Mouse (Mus musculus) MEL (cell line): ENCODE data around the gene Csf2. TPM values are rescaled to one million over a fixed set of nuclear protein-coding genes. Genes with fewer than 3 reads are reported as not detected.

Experiments used
- DNase-seq: peaks from one replicate; pipeline ENCODE4 v3.0.0; 2011; ENCODE audit warnings: low read depth, low spot score
- H3K27ac ChIP-seq: 2 replicates; pipeline ENCODE4 v1.5.1; 2012; ENCODE audit warnings: low read depth, mild to moderate bottlenecking, control low read depth, low read length, moderate library complexity; ENCODE audit not compliant: control insufficient read depth
- H3K27me3 ChIP-seq, 2 experiments: fragments of 150-350 bp in 1 of 2; sonication (generic) in 1 of 2; 2 replicates each; pipeline ENCODE4 v1.6.1; 2012; ENCODE audit warnings: low read length in 2 of 2, mild to moderate bottlenecking in 2 of 2, improper control_type of control experiment in 1 of 2, moderate library complexity in 1 of 2; ENCODE audit not compliant: insufficient read depth in 2 of 2, control insufficient read depth in 1 of 2
- H3K36me3 ChIP-seq, 2 experiments: 2 replicates each; pipeline ENCODE4 v1.6.1; 2012 to 2014; ENCODE audit warnings: low read length in 2 of 2, improper control_type of control experiment in 1 of 2, inconsistent platforms in 1 of 2, mild to moderate bottlenecking in 1 of 2; ENCODE audit not compliant: insufficient read depth in 2 of 2, control insufficient read depth in 1 of 2
- H3K4me1 ChIP-seq, 2 experiments: fragments of 150-350 bp in 1 of 2; sonication (generic) in 1 of 2; 2 replicates each; pipeline ENCODE4 v1.6.1; 2012; ENCODE audit warnings: low read length in 2 of 2, improper control_type of control experiment in 1 of 2, mild to moderate bottlenecking in 1 of 2; ENCODE audit not compliant: insufficient read depth in 2 of 2, control insufficient read depth in 1 of 2
- H3K4me3 ChIP-seq, 2 experiments: fragments of 150-350 bp in 1 of 2; sonication (generic) in 1 of 2; 2 replicates each; pipeline ENCODE4 v1.5.1; 2012; ENCODE audit warnings: low read depth in 2 of 2, low read length in 2 of 2, mild to moderate bottlenecking in 2 of 2, moderate library complexity in 2 of 2, control low read depth in 1 of 2, improper control_type of control experiment in 1 of 2; ENCODE audit not compliant: control insufficient read depth in 1 of 2, insufficient read depth in 1 of 2
- H3K79me2 ChIP-seq: 2 replicates; pipeline ENCODE4 v1.6.1; 2012; ENCODE audit warnings: mild to moderate bottlenecking, low read length, moderate library complexity; ENCODE audit not compliant: control insufficient read depth, poor library complexity, insufficient read depth
- H3K9ac ChIP-seq: 2 replicates; pipeline ENCODE4 v1.6.1; 2012; ENCODE audit warnings: low read depth, mild to moderate bottlenecking, control low read depth, low read length, moderate library complexity; ENCODE audit not compliant: control insufficient read depth, poor library complexity, severe bottlenecking
- H3K9me3 ChIP-seq: fragments of 150-350 bp; sonication (generic); replicated peaks from 2 replicates; pipeline ENCODE4 v1.6.1; 2012; ENCODE audit warnings: mild to moderate bottlenecking, low read length, improper control_type of control experiment, moderate library complexity; ENCODE audit not compliant: insufficient read depth
- ELF1 ChIP-seq: IDR thresholded peaks from 2 replicates; pipeline ENCODE4 v1.6.1; 2014; ENCODE audit warnings: low read depth, mild to moderate bottlenecking, inconsistent platforms, low read length, improper control_type of control experiment, moderate library complexity
- GATA1 ChIP-seq: IDR thresholded peaks from 2 replicates; pipeline ENCODE4 v1.6.1; 2011; ENCODE audit warnings: low read depth, low read length, improper control_type of control experiment
- HCFC1 ChIP-seq: IDR thresholded peaks from 2 replicates; pipeline ENCODE4 v1.6.1; 2012; ENCODE audit warnings: low read depth, mild to moderate bottlenecking, inconsistent platforms, low read length, improper control_type of control experiment, moderate library complexity
- JUND ChIP-seq: IDR thresholded peaks from 2 replicates; pipeline ENCODE4 v1.6.1; 2011; ENCODE audit warnings: low read depth, mild to moderate bottlenecking, improper control_type of control experiment, low read length
- MYB ChIP-seq: IDR thresholded peaks from 2 replicates; pipeline ENCODE4 v1.6.1; 2011; ENCODE audit warnings: mild to moderate bottlenecking, low read depth, low read length, improper control_type of control experiment
- NELFE ChIP-seq: IDR thresholded peaks from 2 replicates; pipeline ENCODE4 v1.6.1; 2011; ENCODE audit warnings: low read depth, low read length, improper control_type of control experiment
- POLR2AphosphoS2 ChIP-seq: IDR thresholded peaks from 2 replicates; pipeline ENCODE4 v1.6.1; 2011; ENCODE audit warnings: low read length, improper control_type of control experiment
- POLR2AphosphoS5 ChIP-seq: IDR thresholded peaks from 2 replicates; pipeline ENCODE4 v1.6.1; 2012; ENCODE audit warnings: low read depth, borderline replicate concordance, mild to moderate bottlenecking, inconsistent platforms, low read length, moderate library complexity, mixed read lengths
- RAD21 ChIP-seq: IDR thresholded peaks from 2 replicates; pipeline ENCODE4 v1.6.1; 2011; ENCODE audit warnings: mild to moderate bottlenecking, low read depth, low read length, improper control_type of control experiment
- USF1 ChIP-seq: IDR thresholded peaks from 2 replicates; pipeline ENCODE4 v1.6.1; 2014; ENCODE audit warnings: low read depth, mild to moderate bottlenecking, inconsistent platforms, low read length, improper control_type of control experiment, moderate library complexity
- ZMIZ1 ChIP-seq: IDR thresholded peaks from 2 replicates; pipeline ENCODE4 v1.6.1; 2012; ENCODE audit warnings: low read depth, mild to moderate bottlenecking, inconsistent platforms, low read length, improper control_type of control experiment, moderate library complexity
- ZNF384 ChIP-seq: IDR thresholded peaks from 2 replicates; pipeline ENCODE4 v1.6.1; 2012; ENCODE audit warnings: low read depth, mild to moderate bottlenecking, inconsistent platforms, low read length, improper control_type of control experiment
- polyA plus RNA-seq, 2 experiments: library from polyadenylated mRNA; stranded (reverse) in 1 of 2; unstranded in 1 of 2; fragments of >175 nt in 1 of 2; fragments of >200 nt in 1 of 2; gene quantifications; 2 replicates each; pipeline versions ENCODE4 v1.2.1 to v1.2.4; 2012; ENCODE audit warnings: low replicate concordance in 2 of 2, low read depth in 1 of 2; ENCODE audit not compliant: insufficient read length in 2 of 2, insufficient read depth in 1 of 2, missing spikeins in 1 of 2
- total RNA-seq: library from RNA; depleted of rRNA; stranded (reverse); fragments of 300-350 nt; gene quantifications from 2 replicates; pipeline ENCODE4 v1.2.3, GENCODE M21; 2012

Gene Csf2
- total and polyA plus RNA-seq, 3 experiments: 0.15 TPM; not detected in 2

- Histone ChIP-seq H3K27me3 (no peaks in the 10 kb centered on the region), H3K4me3 (no peak overlapping the region), H3K9ac (no peak overlapping the region), H3K36me3 (peaks cover 0 to 11% of the 10 kb centered on the region in 2 experiments; a peak in 2 of 4 replicates), H3K79me2 (no peaks in the 10 kb centered on the region), H3K27ac (no peak overlapping the region), H3K9me3 (no peaks in the 10 kb centered on the region), H3K4me1 (peaks cover 6 to 18% of the 10 kb centered on the region in 2 experiments)
- TF ChIP-seq POLR2AphosphoS2 (no peak), GATA1 (no peak), POLR2AphosphoS5 (no peak), HCFC1 (no peak), MYB (no peak), NELFE (no peak), ZMIZ1 (no peak), RAD21 (no peak), ELF1 (no peak), ZNF384 (no peak)
- DNase-seq: no peak
Observed at GRCm38 (mm10) chr11:54213631-54214030, 35.8 kb downstream of the Csf2 start.

GRCm38 (mm10) chr11:54206993-54207392 lies 42.5 kb downstream of the Csf2 start:
- H3K9ac ChIP-seq: no peak overlapping the region
- H3K4me1 ChIP-seq: peaks cover 1 to 39% of the 10 kb centered on the region in 2 experiments; a peak in 3 of 4 replicates
- H3K27ac ChIP-seq: no peak overlapping the region
- H3K79me2 ChIP-seq: no peaks in the 10 kb centered on the region
- peak; percentile 34 for DNase-seq
- H3K9me3 ChIP-seq: no peaks in the 10 kb centered on the region
- H3K27me3 ChIP-seq: no peaks in the 10 kb centered on the region
- TF ChIP-seq GATA1: peak; percentile 37; the same call in 1 of the 2 replicates
- no peak for TF ChIP-seq USF1
- no peak overlapping the region for H3K4me3 ChIP-seq
- peaks cover 0 to 24% of the 10 kb centered on the region in 2 experiments; a peak in 2 of 4 replicates for H3K36me3 ChIP-seq

GRCm38 (mm10) chr11:54205366-54205765 lies 44.1 kb downstream of the Csf2 start:
- Histone ChIP-seq H3K79me2 (no peaks in the 10 kb centered on the region), H3K27me3 (no peaks in the 10 kb centered on the region), H3K27ac (no peak overlapping the region), H3K4me3 (no peak overlapping the region), H3K9me3 (no peaks in the 10 kb centered on the region), H3K4me1 (peaks cover 8 to 49% of the 10 kb centered on the region in 2 experiments), H3K9ac (no peak overlapping the region), H3K36me3 (peaks cover 0 to 39% of the 10 kb centered on the region in 2 experiments; a peak in 2 of 4 replicates)
- peak; percentile 61 for DNase-seq
- no peak for TF ChIP-seq JUND
